Mouse (Mus musculus) thymus, adult 2 months (tissue): ENCODE results near the gene Prkra. TPM values are rescaled to one million over a fixed set of nuclear protein-coding genes. Genes with fewer than 3 reads are reported as not detected.
A peak's percentile ranks its signal among the peaks of the same experiment; 100 is the strongest.

Source experiments
- DNase-seq: peaks from one replicate; pipeline ENCODE4 v3.0.0; 2021
- H3K27ac ChIP-seq: fragments of 200-500 bp; 2 replicates; pipeline ENCODE4 v1.5.1; 2012; ENCODE audit warnings: low read length, control low read depth; ENCODE audit not compliant: control insufficient read depth, insufficient read depth
- H3K27me3 ChIP-seq: fragments of 200-500 bp; 2 replicates; pipeline ENCODE4 v1.6.1; 2012; ENCODE audit warnings: mild to moderate bottlenecking, low read length, moderate library complexity, mixed read lengths; ENCODE audit not compliant: control insufficient read depth, insufficient read depth
- H3K36me3 ChIP-seq: fragments of 200-500 bp; 2 replicates; pipeline ENCODE4 v1.6.1; 2012; ENCODE audit warnings: mild to moderate bottlenecking, low read length, moderate library complexity; ENCODE audit not compliant: control insufficient read depth, insufficient read depth
- H3K4me1 ChIP-seq: fragments of 200-500 bp; replicated peaks from 2 replicates; pipeline ENCODE4 v1.6.1; 2012; ENCODE audit warnings: low read length; ENCODE audit not compliant: control insufficient read depth, insufficient read depth
- H3K4me3 ChIP-seq: fragments of 200-500 bp; 2 replicates; pipeline ENCODE4 v1.5.1; 2012; ENCODE audit warnings: mild to moderate bottlenecking, low read length, control low read depth, moderate library complexity; ENCODE audit not compliant: control insufficient read depth, insufficient read depth
- CTCF ChIP-seq: fragments of 200-500 bp; IDR thresholded peaks from 2 replicates; pipeline ENCODE4 v1.5.1; 2012; ENCODE audit warnings: mild to moderate bottlenecking, control low read depth, low read length, moderate library complexity, borderline replicate concordance; ENCODE audit not compliant: control insufficient read depth, poor library complexity, insufficient read depth; ENCODE audit errors: extremely low read depth
- POLR2A ChIP-seq: fragments of 200-500 bp; IDR thresholded peaks from 2 replicates; pipeline ENCODE4 v1.6.1; 2012; ENCODE audit warnings: mild to moderate bottlenecking, low read length, control low read depth, moderate library complexity; ENCODE audit not compliant: control insufficient read depth, poor library complexity, insufficient read depth; ENCODE audit errors: extremely low read depth
- WGBS: fragments of 180-500 bp; shearing (Covaris S2); methylation state at CpG from one replicate; pipeline ENCODE4 v1.1.7; 2018; 5-methylcytosine and 5-hydroxymethylcytosine counted together
- polyA plus RNA-seq: library from polyadenylated mRNA; depleted of rRNA; stranded (reverse); fragments of >200 nt; gene quantifications from 2 replicates; pipeline ENCODE4 v1.2.3, GENCODE M21; 2012

Gene Prkra
- polyA plus RNA-seq, 1 experiment = 8.7 TPM

GRCm38 (mm10) chr2:76655982-76656381 lies 8.2 kb upstream of the Prkra start:
- no peaks in the 10 kb centered on the region for H3K36me3 ChIP-seq
- H3K4me1 ChIP-seq = no peaks in the 10 kb centered on the region
- TF ChIP-seq POLR2A (no peak), CTCF (no peak)
- H3K27me3 ChIP-seq = no peaks in the 10 kb centered on the region
- no peak overlapping the region for H3K27ac ChIP-seq
- no peak for DNase-seq
- no peak overlapping the region for H3K4me3 ChIP-seq
- WGBS = 16% methylated on average over 1 of the region's 1 CpGs

- no peak overlapping the region for H3K27ac ChIP-seq
- WGBS = 90% methylated on average over 3 of the region's 3 CpGs
- H3K27me3 ChIP-seq = no peaks in the 10 kb centered on the region
- DNase-seq = no peak
- TF ChIP-seq POLR2A (no peak), CTCF (no peak)
- no peak overlapping the region for H3K4me3 ChIP-seq
- no peaks in the 10 kb centered on the region for H3K36me3 ChIP-seq
- no peaks in the 10 kb centered on the region for H3K4me1 ChIP-seq
Observed at GRCm38 (mm10) chr2:76655444-76655843, 7.6 kb upstream of the Prkra start.

GRCm38 (mm10) chr2:76654646-76655045 lies 6.8 kb upstream of the Prkra start:
- Histone ChIP-seq H3K27me3 (no peaks in the 10 kb centered on the region), H3K27ac (no peak overlapping the region), H3K4me3 (no peak overlapping the region), H3K36me3 (no peaks in the 10 kb centered on the region), H3K4me1 (no peaks in the 10 kb centered on the region)
- WGBS = 94% methylated on average over 5 of the region's 5 CpGs
- no peak for DNase-seq
- TF ChIP-seq POLR2A (no peak), CTCF (no peak)

- H3K36me3 ChIP-seq = no peaks in the 10 kb centered on the region
- TF ChIP-seq CTCF = no peak
- no peak for TF ChIP-seq POLR2A
- H3K27me3 ChIP-seq = no peaks in the 10 kb centered on the region
- H3K27ac ChIP-seq = no peak overlapping the region
- no peaks in the 10 kb centered on the region for H3K4me1 ChIP-seq
- DNase-seq = no peak
- no peak overlapping the region for H3K4me3 ChIP-seq
- WGBS = 95% methylated on average over 4 of the region's 4 CpGs
Observed at GRCm38 (mm10) chr2:76653070-76653469, 5.3 kb upstream of the Prkra start.

GRCm38 (mm10) chr2:76648666-76649141 lies 889 bp upstream of the Prkra start:
- no peaks in the 10 kb centered on the region for H3K36me3 ChIP-seq
- DNase-seq = no peak
- TF ChIP-seq CTCF (no peak), POLR2A (0 out of 2 replicates have a peak, but pooled peaks have one; percentile 4)
- WGBS = 50% methylated on average over 13 of the region's 13 CpGs
- H3K4me1 ChIP-seq = peaks cover 5% of the 10 kb centered on the region
- H3K4me3 ChIP-seq = peak overlapping the region; percentile 89
- H3K27ac ChIP-seq = no peak overlapping the region
- H3K27me3 ChIP-seq = no peaks in the 10 kb centered on the region

- Histone ChIP-seq H3K4me1 (peaks cover 5% of the 10 kb centered on the region), H3K36me3 (no peaks in the 10 kb centered on the region), H3K27ac (no peak overlapping the region), H3K4me3 (peak overlapping the region; percentile 89), H3K27me3 (no peaks in the 10 kb centered on the region)
- 1% methylated on average over 31 of the region's 32 CpGs for WGBS
- no peak for DNase-seq
- TF ChIP-seq CTCF (no peak), POLR2A (no peak)
Observed at GRCm38 (mm10) chr2:76647441-76647869, 360 bp downstream of the Prkra start.

GRCm38 (mm10) chr2:76643801-76644200 lies 4.0 kb downstream of the Prkra start:
- no peaks in the 10 kb centered on the region for H3K36me3 ChIP-seq
- no peak for TF ChIP-seq CTCF
- no peak for TF ChIP-seq POLR2A
- H3K4me3 ChIP-seq = no peak overlapping the region
- no peaks in the 10 kb centered on the region for H3K27me3 ChIP-seq
- no peak for DNase-seq
- no peak overlapping the region for H3K27ac ChIP-seq
- H3K4me1 ChIP-seq = peaks cover 5% of the 10 kb centered on the region
